ENCODE assay signal across 21 mouse cellular contexts in the genomic region with DNA sequence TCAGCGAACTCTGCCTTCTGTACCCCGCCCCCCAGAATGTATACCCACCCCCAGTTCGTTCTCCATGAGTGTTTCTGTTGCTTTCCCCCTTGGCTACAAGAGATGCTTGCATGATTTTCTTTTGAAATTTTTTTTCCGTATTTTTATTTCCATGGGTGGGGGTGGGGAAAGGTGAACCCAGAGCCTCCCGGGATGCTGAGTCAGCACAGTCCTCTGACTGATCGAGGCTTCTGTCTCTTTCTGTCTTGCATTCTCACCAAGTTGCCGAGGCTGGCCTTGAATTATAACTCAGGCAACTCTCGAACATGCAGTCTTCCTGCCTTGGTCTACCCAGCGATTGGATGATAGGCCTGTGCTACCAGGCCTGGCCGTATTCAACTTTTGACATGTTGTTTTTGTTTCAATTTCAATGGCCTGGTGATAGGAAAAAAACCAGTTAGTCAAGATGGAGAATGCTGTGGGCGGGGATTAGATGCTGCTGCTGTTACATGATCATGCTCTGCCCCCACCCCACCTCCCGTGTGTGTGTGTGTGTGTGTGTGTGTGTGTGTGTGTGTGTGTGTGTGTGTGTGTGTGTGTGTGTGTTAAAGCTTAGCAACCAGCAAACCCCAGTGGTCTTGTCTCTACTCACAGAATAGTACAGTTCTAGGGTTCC. TPM values are rescaled to one million over a fixed set of nuclear protein-coding genes. Genes with fewer than 3 reads are reported as not detected.
A peak's percentile ranks its signal among the peaks of the same experiment; 100 is the strongest.
DNase-seq lines count a peak whose midpoint lies in the region; ATAC-seq and TF ChIP-seq lines count a peak whose summit lies in the region.
"Had no signal": no experiment of that assay in that cellular context is flagged by ENCODE, and none has a peak within 500 bp of the region (broad histone marks: within the 10 kb centered on the region; RNA-seq: fewer than 3 reads in every experiment).

No protein-coding gene starts in this region.

- no peaks in the 10 kb centered on the region for H3K9me3 ChIP-seq in forebrain, postnatal 0 days (ENCODE audit: low read length)
- no peaks in the 10 kb centered on the region for H3K9me3 ChIP-seq in forebrain, embryonic 13.5 days (replicated peaks)
- H3K9me3 ChIP-seq in midbrain, embryonic 13.5 days = no peaks in the 10 kb centered on the region
- H3K9me3 ChIP-seq in midbrain, embryonic 16.5 days (replicated peaks; ENCODE audit: control insufficient read depth, low read length, poor library complexity, severe bottlenecking) = no peaks in the 10 kb centered on the region
- no peaks in the 10 kb centered on the region for H3K9me3 ChIP-seq in embryonic facial prominence, embryonic 14.5 days (ENCODE audit: control insufficient read depth, low read length)
- H3K9me3 ChIP-seq in stomach, postnatal 0 days (ENCODE audit: control insufficient read depth, low read length) = no peaks in the 10 kb centered on the region
- H3K9me3 ChIP-seq: heart, embryonic 15.5 days; intestine, embryonic 15.5 days had no signal

- TF ChIP-seq EP300 in stomach, postnatal 0 days (optimal IDR thresholded peaks at IDR 0.05) = no peak

- H3K27me3 ChIP-seq in forebrain, postnatal 0 days (ENCODE audit: insufficient read depth, low read length) = no peaks in the 10 kb centered on the region
- no peaks in the 10 kb centered on the region for H3K27me3 ChIP-seq in forebrain, embryonic 13.5 days
- H3K27me3 ChIP-seq in midbrain, embryonic 13.5 days = no peaks in the 10 kb centered on the region
- H3K27me3 ChIP-seq in midbrain, embryonic 16.5 days (ENCODE audit: control insufficient read depth, insufficient read depth, low read depth, low read length) = no peaks in the 10 kb centered on the region
- no peaks in the 10 kb centered on the region for H3K27me3 ChIP-seq in embryonic facial prominence, embryonic 14.5 days (replicated peaks; ENCODE audit: control insufficient read depth, insufficient read depth, low read length)
- H3K27me3 ChIP-seq in stomach, postnatal 0 days (ENCODE audit: control insufficient read depth, insufficient read depth, low read length) = no peaks in the 10 kb centered on the region
- H3K27me3 ChIP-seq: heart, embryonic 15.5 days; intestine, embryonic 15.5 days had no signal

- H3K9ac ChIP-seq in forebrain, postnatal 0 days = no peak overlapping the region
- H3K9ac ChIP-seq in forebrain, embryonic 13.5 days = no peak overlapping the region
- no peak overlapping the region for H3K9ac ChIP-seq in midbrain, embryonic 13.5 days (replicated peaks)
- H3K9ac ChIP-seq in midbrain, embryonic 16.5 days (ENCODE audit: low read depth, low read length) = no peak overlapping the region; the same call in 1 of the 2 replicates
- H3K9ac ChIP-seq in embryonic facial prominence, embryonic 14.5 days (ENCODE audit: low read depth, low read length) = no peak overlapping the region
- H3K9ac ChIP-seq in stomach, postnatal 0 days (ENCODE audit: low read length) = no peak overlapping the region
- H3K9ac ChIP-seq: heart, embryonic 15.5 days; intestine, embryonic 15.5 days had no signal

- ATAC-seq in forebrain, postnatal 0 days = no peak
- ATAC-seq in forebrain, embryonic 13.5 days = no peak
- no peak for ATAC-seq in midbrain, embryonic 13.5 days
- no peak for ATAC-seq in midbrain, embryonic 16.5 days
- 0 out of 2 replicates have a peak, but pooled peaks have one; percentile 9 for ATAC-seq in embryonic facial prominence, embryonic 14.5 days (ENCODE audit: low read depth)
- no peak for ATAC-seq in stomach, postnatal 0 days (ENCODE audit: low FRiP score, low TSS enrichment)
- ATAC-seq: intestine, embryonic 15.5 days had no signal

- 0 out of 2 replicates have a peak overlapping the region, but pooled peaks have one; percentile 5 for H3K4me2 ChIP-seq in forebrain, postnatal 0 days (ENCODE audit: low read depth)
- no peak overlapping the region for H3K4me2 ChIP-seq in forebrain, embryonic 13.5 days
- no peak overlapping the region for H3K4me2 ChIP-seq in midbrain, embryonic 13.5 days (replicated peaks)
- H3K4me2 ChIP-seq in midbrain, embryonic 16.5 days (ENCODE audit: low read length) = no peak overlapping the region
- peak overlapping the region; percentile 19; the same call in 1 of the 2 replicates for H3K4me2 ChIP-seq in embryonic facial prominence, embryonic 14.5 days (ENCODE audit: low read depth, low read length)
- H3K4me2 ChIP-seq in stomach, postnatal 0 days (replicated peaks; ENCODE audit: low read depth) = no peak overlapping the region
- H3K4me2 ChIP-seq: heart, embryonic 15.5 days; intestine, embryonic 15.5 days had no signal

- TF ChIP-seq CTCF in forebrain, postnatal 0 days (IDR thresholded peaks at IDR 0.05; ENCODE audit: low read depth) = no peak
- no peak for TF ChIP-seq CTCF in stomach, postnatal 0 days (IDR thresholded peaks at IDR 0.05; ENCODE audit: low read depth)

- no peak overlapping the region for H3K4me3 ChIP-seq in forebrain, postnatal 0 days (ENCODE audit: low read depth, low read length)
- H3K4me3 ChIP-seq in forebrain, embryonic 13.5 days = no peak overlapping the region
- no peak overlapping the region for H3K4me3 ChIP-seq in midbrain, embryonic 13.5 days (replicated peaks)
- no peak overlapping the region for H3K4me3 ChIP-seq in midbrain, embryonic 16.5 days (ENCODE audit: low read depth, low read length)
- H3K4me3 ChIP-seq in embryonic facial prominence, embryonic 14.5 days (ENCODE audit: low read depth, low read length) = no peak overlapping the region
- H3K4me3 ChIP-seq in stomach, postnatal 0 days (ENCODE audit: low read depth, low read length) = no peak overlapping the region
- H3K4me3 ChIP-seq: gastrocnemius, adult 2 months; heart, embryonic 15.5 days; intestine, embryonic 15.5 days had no signal

- 76% methylated on average over 12 of the region's 12 CpGs for WGBS in forebrain, postnatal 0 days
- 82% methylated on average over 12 of the region's 12 CpGs for WGBS in forebrain, embryonic 13.5 days
- 80% methylated on average over 12 of the region's 12 CpGs for WGBS in midbrain, embryonic 13.5 days
- 78% methylated on average over 11 of the region's 12 CpGs for WGBS in midbrain, embryonic 16.5 days
- 66% methylated on average over 12 of the region's 12 CpGs for WGBS in embryonic facial prominence, embryonic 14.5 days
- WGBS in stomach, postnatal 0 days = 58% methylated on average over 12 of the region's 12 CpGs

- no peak for DNase-seq in forebrain, postnatal 0 days
- peak; percentile 58 for DNase-seq in embryonic facial prominence, embryonic 14.5 days (ENCODE audit: low spot score)
- DNase-seq in stomach, postnatal 0 days (ENCODE audit: low spot score) = peak; percentile 51
- DNase-seq in gastrocnemius, postnatal 25 days = no peak
- no peak for DNase-seq in ovary, postnatal 14 days (ENCODE audit: low spot score)
- DNase-seq: cerebellum, postnatal 10 days; gastrocnemius, adult 2 months; heart, adult 18-20 months; liver; lung, adult 2 months; lung, postnatal 36 days; thymus, postnatal 36 days had no signal

- H3K36me3 ChIP-seq in forebrain, postnatal 0 days (ENCODE audit: insufficient read depth) = no peaks in the 10 kb centered on the region
- no peaks in the 10 kb centered on the region for H3K36me3 ChIP-seq in forebrain, embryonic 13.5 days (ENCODE audit: poor library complexity, severe bottlenecking)
- no peaks in the 10 kb centered on the region for H3K36me3 ChIP-seq in midbrain, embryonic 13.5 days
- no peaks in the 10 kb centered on the region for H3K36me3 ChIP-seq in midbrain, embryonic 16.5 days (ENCODE audit: control insufficient read depth, insufficient read depth, low read length)
- H3K36me3 ChIP-seq in embryonic facial prominence, embryonic 14.5 days (ENCODE audit: control insufficient read depth, insufficient read depth, low read length) = no peaks in the 10 kb centered on the region
- H3K36me3 ChIP-seq in stomach, postnatal 0 days (ENCODE audit: control insufficient read depth, insufficient read depth, low read length) = no peaks in the 10 kb centered on the region
- H3K36me3 ChIP-seq: heart, embryonic 15.5 days; intestine, embryonic 15.5 days had no signal

- H3K27ac ChIP-seq in forebrain, postnatal 0 days (ENCODE audit: low read depth, low read length) = no peak overlapping the region
- H3K27ac ChIP-seq in forebrain, embryonic 13.5 days = no peak overlapping the region
- H3K27ac ChIP-seq in midbrain, embryonic 13.5 days = peak overlapping the region; percentile 60
- H3K27ac ChIP-seq in midbrain, embryonic 16.5 days (ENCODE audit: low read length) = no peak overlapping the region
- no peak overlapping the region for H3K27ac ChIP-seq in embryonic facial prominence, embryonic 14.5 days (replicated peaks; ENCODE audit: low read depth, low read length)
- H3K27ac ChIP-seq in stomach, postnatal 0 days (replicated peaks) = 0 out of 2 replicates have a peak overlapping the region, but pooled peaks have one; percentile 40
- H3K27ac ChIP-seq: gastrocnemius, adult 2 months; heart, embryonic 15.5 days; intestine, embryonic 15.5 days had no signal

- H3K4me1 ChIP-seq in forebrain, postnatal 0 days (ENCODE audit: insufficient read depth) = no peaks in the 10 kb centered on the region
- peaks cover 13% of the 10 kb centered on the region for H3K4me1 ChIP-seq in forebrain, embryonic 13.5 days
- H3K4me1 ChIP-seq in midbrain, embryonic 13.5 days (replicated peaks) = peaks cover 17% of the 10 kb centered on the region
- H3K4me1 ChIP-seq in midbrain, embryonic 16.5 days (ENCODE audit: control insufficient read depth, insufficient read depth, low read length) = peaks cover 6% of the 10 kb centered on the region
- H3K4me1 ChIP-seq in embryonic facial prominence, embryonic 14.5 days (ENCODE audit: control insufficient read depth, insufficient read depth, low read length) = 0 out of 2 replicates have a peak, but pooled peaks cover 8% of the 10 kb centered on the region
- no peaks in the 10 kb centered on the region for H3K4me1 ChIP-seq in stomach, postnatal 0 days (replicated peaks; ENCODE audit: control insufficient read depth, insufficient read depth)
- H3K4me1 ChIP-seq: heart, embryonic 15.5 days; intestine, embryonic 15.5 days had no signal

RNA-seq across cellular contexts. Expression of gene Gm11011, which starts 1.8 kb away (rescaled TPM):
- not detected in 2 replicates for total RNA-seq in forebrain, postnatal 0 days (2014; rRNA removed)
- not detected in 2 replicates for polyA plus RNA-seq in forebrain, postnatal 0 days (2015; fragmentation: Nextera tagmentation; extraction: Ambion mirVana)
- polyA plus RNA-seq in forebrain, embryonic 13.5 days (2015; fragmentation: Nextera tagmentation; extraction: Ambion mirVana) = not detected in 2 replicates
- polyA plus RNA-seq in midbrain, embryonic 13.5 days (2015; fragmentation: Nextera tagmentation; extraction: Ambion mirVana) = not detected in 2 replicates
- polyA plus RNA-seq in midbrain, embryonic 16.5 days (2015; fragmentation: Nextera tagmentation; extraction: Ambion mirVana) = not detected in 2 replicates
- polyA plus RNA-seq in embryonic facial prominence, embryonic 14.5 days (2014; fragmentation: Nextera tagmentation; extraction: Ambion mirVana) = not detected in 2 replicates
- polyA plus RNA-seq in stomach, postnatal 0 days (2015; fragmentation: Nextera tagmentation; extraction: Ambion mirVana) = not detected in 2 replicates
- not detected for total RNA-seq in gastrocnemius, postnatal 25 days (2021)
- total RNA-seq: gastrocnemius, adult 2 months; heart, adult 18-20 months; hematopoietic stem cell, adult 5-6 weeks; layer of hippocampus, postnatal 10 days; left cerebral cortex, postnatal 25 days had no signal
- polyA plus RNA-seq: heart, embryonic 15.5 days; intestine, embryonic 15.5 days; lung, adult 2 months; testis, adult 2 months had no signal

RNA-seq across cellular contexts. Expression of gene Tshz2, which starts 47.1 kb away (rescaled TPM):
- 26.1 and 29.2 TPM in 2 replicates for total RNA-seq in forebrain, postnatal 0 days (2014; rRNA removed)
- polyA plus RNA-seq in forebrain, postnatal 0 days (2015; fragmentation: Nextera tagmentation; extraction: Ambion mirVana) = 8.8 and 19.7 TPM in 2 replicates
- 8.7 and 9.8 TPM in 2 replicates for polyA plus RNA-seq in forebrain, embryonic 13.5 days (2015; fragmentation: Nextera tagmentation; extraction: Ambion mirVana)
- 13.1 and 13.5 TPM in 2 replicates for polyA plus RNA-seq in midbrain, embryonic 13.5 days (2015; fragmentation: Nextera tagmentation; extraction: Ambion mirVana)
- polyA plus RNA-seq in midbrain, embryonic 16.5 days (2015; fragmentation: Nextera tagmentation; extraction: Ambion mirVana) = 22.8 and 23.3 TPM in 2 replicates
- 8.5 and 9.3 TPM in 2 replicates for polyA plus RNA-seq in embryonic facial prominence, embryonic 14.5 days (2014; fragmentation: Nextera tagmentation; extraction: Ambion mirVana)
- polyA plus RNA-seq in stomach, postnatal 0 days (2015; fragmentation: Nextera tagmentation; extraction: Ambion mirVana) = 5.4 and 6.7 TPM in 2 replicates
- 10 to 100 TPM; 11.5 to 13.7 TPM for total RNA-seq in gastrocnemius, postnatal 25 days (2021)
- total RNA-seq: hematopoietic stem cell, adult 5-6 weeks had no signal

Comparison
In these comparisons a context has a peak if more than half of its experiments do, and no peak if none do; other contexts are left out.
1. H3K27ac ChIP-seq: peak in midbrain, embryonic 13.5 days (single experiment) and stomach, postnatal 0 days (single experiment); none in forebrain, postnatal 0 days (single experiment), forebrain, embryonic 13.5 days (single experiment), midbrain, embryonic 16.5 days (single experiment) and embryonic facial prominence, embryonic 14.5 days (single experiment).
2. H3K4me2 ChIP-seq: peak in forebrain, postnatal 0 days (single experiment) and embryonic facial prominence, embryonic 14.5 days (single experiment); none in forebrain, embryonic 13.5 days (single experiment), midbrain, embryonic 13.5 days (single experiment), midbrain, embryonic 16.5 days (single experiment) and stomach, postnatal 0 days (single experiment).
3. DNase-seq: peak in embryonic facial prominence, embryonic 14.5 days (single experiment) and stomach, postnatal 0 days (single experiment); none in forebrain, postnatal 0 days (single experiment), gastrocnemius, postnatal 25 days (single experiment) and ovary, postnatal 14 days (single experiment).